Mouse (Mus musculus) C2C12 (cell line): Measurements from ENCODE around the gene Olfr39.

Experiments used
- CEBPB ChIP-seq: IDR thresholded peaks from one replicate; pipeline ENCODE4 v1.6.1; 2011; ENCODE audit warnings: low read depth, mild to moderate bottlenecking, control low read depth, moderate library complexity
- CTCF ChIP-seq: IDR thresholded peaks from one replicate; pipeline ENCODE4 v1.5.1; 2011; ENCODE audit not compliant: control insufficient read depth, insufficient read depth, insufficient read length

DNA sequence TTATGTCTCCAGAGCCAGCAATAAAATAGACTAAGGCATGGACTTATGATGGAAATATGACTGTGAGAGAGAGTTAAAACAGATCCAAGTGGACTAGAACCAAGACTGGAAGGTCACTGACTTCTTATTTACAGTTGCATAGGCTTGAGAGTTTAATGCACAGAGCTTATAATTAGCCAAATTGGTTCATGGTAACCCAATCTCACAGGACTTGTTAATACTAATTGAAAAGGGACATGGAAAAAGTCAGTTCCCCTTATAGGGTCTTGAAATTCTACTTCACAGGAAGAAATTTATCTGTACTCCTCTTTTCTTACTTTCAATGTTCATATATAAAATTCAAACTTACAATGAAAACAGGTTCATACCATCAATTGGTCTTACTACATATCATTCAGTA, 53.8 kb downstream of the Olfr39 start, which contains the start of gene Olfr18:
- no peak for TF ChIP-seq CTCF
- no peak for TF ChIP-seq CEBPB
